Comparison of ENCODE assay signal across 9 mouse cellular contexts in genomic region chr11:34843517-34843916, GRCm38 (mm10). TPM values are rescaled to one million over a fixed set of nuclear protein-coding genes. Genes with fewer than 3 reads are reported as not detected.
DNase-seq lines count a peak whose midpoint lies in the region; ATAC-seq and TF ChIP-seq lines count a peak whose summit lies in the region.
"Had no signal": no experiment of that assay in that cellular context is flagged by ENCODE, and none has a peak within 500 bp of the region (broad histone marks: within the 10 kb centered on the region; RNA-seq: fewer than 3 reads in every experiment).

No protein-coding gene starts in this region.

- H3K9me3 ChIP-seq in embryonic facial prominence, embryonic 11.5 days (replicated peaks; ENCODE audit: control insufficient read depth, low read length), result no peaks in the 10 kb centered on the region
- no peaks in the 10 kb centered on the region for H3K9me3 ChIP-seq in embryonic facial prominence, embryonic 10.5 days
- H3K9me3 ChIP-seq in limb, embryonic 14.5 days (ENCODE audit: control insufficient read depth, low read length), result no peaks in the 10 kb centered on the region
- H3K9me3 ChIP-seq in limb, embryonic 10.5 days (replicated peaks), result no peaks in the 10 kb centered on the region
- H3K9me3 ChIP-seq: heart, embryonic 13.5 days had no signal

- no peak overlapping the region for H3K4me2 ChIP-seq in embryonic facial prominence, embryonic 11.5 days (ENCODE audit: low read depth, low read length)
- no peak overlapping the region for H3K4me2 ChIP-seq in limb, embryonic 14.5 days (replicated peaks; ENCODE audit: low read depth, low read length, severe bottlenecking)
- H3K4me2 ChIP-seq: heart, embryonic 13.5 days had no signal

- ATAC-seq in embryonic facial prominence, embryonic 11.5 days (replicated peaks; ENCODE audit: insufficient number of reproducible peaks, low FRiP score, low TSS enrichment, low read depth), result no peak
- ATAC-seq in limb, embryonic 14.5 days (ENCODE audit: low FRiP score, low read depth), result no peak; the same call in 1 of the 2 replicates

- no peaks in the 10 kb centered on the region for H3K36me3 ChIP-seq in embryonic facial prominence, embryonic 11.5 days (replicated peaks; ENCODE audit: control insufficient read depth, insufficient read depth, low read depth, low read length)
- H3K36me3 ChIP-seq in embryonic facial prominence, embryonic 10.5 days (replicated peaks), result no peaks in the 10 kb centered on the region
- no peaks in the 10 kb centered on the region for H3K36me3 ChIP-seq in limb, embryonic 14.5 days (ENCODE audit: control insufficient read depth, insufficient read depth, low read length)
- H3K36me3 ChIP-seq in limb, embryonic 10.5 days, result no peaks in the 10 kb centered on the region
- H3K36me3 ChIP-seq: heart, embryonic 13.5 days had no signal

- H3K4me1 ChIP-seq in embryonic facial prominence, embryonic 11.5 days (ENCODE audit: control insufficient read depth, insufficient read depth, low read length), result no peaks in the 10 kb centered on the region
- H3K4me1 ChIP-seq in embryonic facial prominence, embryonic 10.5 days, result peaks cover 6% of the 10 kb centered on the region; the same call in 1 of the 2 replicates
- H3K4me1 ChIP-seq in limb, embryonic 14.5 days (ENCODE audit: control insufficient read depth, insufficient read depth, low read length), result no peaks in the 10 kb centered on the region
- peaks cover 6% of the 10 kb centered on the region; the same call in 1 of the 2 replicates for H3K4me1 ChIP-seq in limb, embryonic 10.5 days

- 36% methylated on average over 5 of the region's 5 CpGs for WGBS in embryonic facial prominence, embryonic 11.5 days
- WGBS in embryonic facial prominence, embryonic 10.5 days, result 39% methylated on average over 5 of the region's 5 CpGs
- 40% methylated on average over 5 of the region's 5 CpGs for WGBS in limb, embryonic 14.5 days
- WGBS in limb, embryonic 10.5 days, result 29% methylated on average over 5 of the region's 5 CpGs

- no peak for TF ChIP-seq POLR2A in limb, embryonic 14.5 days (IDR thresholded peaks at IDR 0.05; ENCODE audit: borderline replicate concordance, extremely low read depth, insufficient read depth, insufficient read length)

- no peak overlapping the region for H3K27ac ChIP-seq in embryonic facial prominence, embryonic 11.5 days (replicated peaks; ENCODE audit: low read depth, low read length)
- no peak overlapping the region for H3K27ac ChIP-seq in embryonic facial prominence, embryonic 10.5 days (replicated peaks)
- no peak overlapping the region for H3K27ac ChIP-seq in limb, embryonic 14.5 days (replicated peaks; ENCODE audit: low read depth, low read length)
- H3K27ac ChIP-seq in limb, embryonic 10.5 days, result no peak overlapping the region
- H3K27ac ChIP-seq: heart, embryonic 13.5 days had no signal

- no peaks in the 10 kb centered on the region for H3K27me3 ChIP-seq in embryonic facial prominence, embryonic 11.5 days (ENCODE audit: control insufficient read depth, insufficient read depth, low read length)
- peaks cover 16% of the 10 kb centered on the region for H3K27me3 ChIP-seq in embryonic facial prominence, embryonic 10.5 days (replicated peaks; ENCODE audit: low read depth, poor library complexity, severe bottlenecking)
- no peaks in the 10 kb centered on the region for H3K27me3 ChIP-seq in limb, embryonic 14.5 days (ENCODE audit: control insufficient read depth, insufficient read depth, low read length)
- 0 out of 2 replicates have a peak, but pooled peaks cover 10% of the 10 kb centered on the region for H3K27me3 ChIP-seq in limb, embryonic 10.5 days (ENCODE audit: low read depth, poor library complexity, severe bottlenecking)

- peak; percentile 78 for DNase-seq in embryonic facial prominence, embryonic 11.5 days (ENCODE audit: low spot score)
- DNase-seq in embryonic facial prominence, embryonic 10.5 days (ENCODE audit: low spot score), result no peak
- peak; percentile 49 for DNase-seq in limb, embryonic 14.5 days (ENCODE audit: low spot score)
- no peak for DNase-seq in limb, embryonic 10.5 days (ENCODE audit: low spot score)
- peak; percentile 45 for DNase-seq in brain, embryonic 18.5 days (ENCODE audit: low read depth, low spot score)
- DNase-seq in naive thymus-derived CD4-positive, alpha-beta T cell, adult 2 months (ENCODE audit: low read depth), result peak; percentile 61
- no peak for DNase-seq in adrenal gland, adult 18-20 months (ENCODE audit: low spot score in 2 of 2)
- DNase-seq in thymus, postnatal 4 days, result no peak

- H3K9ac ChIP-seq in embryonic facial prominence, embryonic 11.5 days (replicated peaks; ENCODE audit: low read length), result no peak overlapping the region
- no peak overlapping the region for H3K9ac ChIP-seq in limb, embryonic 14.5 days (ENCODE audit: low read depth, low read length, severe bottlenecking)
- H3K9ac ChIP-seq: heart, embryonic 13.5 days had no signal

- H3K4me3 ChIP-seq in embryonic facial prominence, embryonic 11.5 days (ENCODE audit: low read depth, low read length), result no peak overlapping the region
- H3K4me3 ChIP-seq in embryonic facial prominence, embryonic 10.5 days, result no peak overlapping the region
- H3K4me3 ChIP-seq in limb, embryonic 14.5 days (replicated peaks; ENCODE audit: low read length), result no peak overlapping the region
- no peak overlapping the region for H3K4me3 ChIP-seq in limb, embryonic 10.5 days
- H3K4me3 ChIP-seq: heart, embryonic 13.5 days had no signal

RNA-seq across cellular contexts. Expression of gene Spdl1, which starts 10.1 kb away (rescaled TPM):
- polyA plus RNA-seq in embryonic facial prominence, embryonic 11.5 days (2014; fragmentation: Nextera tagmentation; extraction: Ambion mirVana), result 32.7 and 36.8 TPM in 2 replicates
- 32.2 and 33.3 TPM in 2 replicates for polyA plus RNA-seq in embryonic facial prominence, embryonic 10.5 days (2016; fragmentation: Nextera tagmentation; extraction: Ambion mirVana)
- polyA plus RNA-seq in limb, embryonic 14.5 days (2012; rRNA removed), result 9.9 and 16.1 TPM in 2 replicates
- 14.1 and 16.2 TPM in 2 replicates for polyA plus RNA-seq in limb, embryonic 14.5 days (2014; fragmentation: Nextera tagmentation; extraction: Ambion mirVana)
- polyA plus RNA-seq in limb, embryonic 10.5 days (2016; fragmentation: Nextera tagmentation; extraction: Ambion mirVana), result 33.5 and 33.9 TPM in 2 replicates
- total RNA-seq in adrenal gland, adult 18-20 months (2021), result under 1 TPM; 0.36 to 0.90 TPM

RNA-seq across cellular contexts. Expression of gene Dock2, which starts 59.8 kb away (rescaled TPM):
- polyA plus RNA-seq in embryonic facial prominence, embryonic 11.5 days (2014; fragmentation: Nextera tagmentation; extraction: Ambion mirVana), result 0.53 and 1.0 TPM in 2 replicates
- 0.59 TPM in 2 replicates for polyA plus RNA-seq in embryonic facial prominence, embryonic 10.5 days (2016; fragmentation: Nextera tagmentation; extraction: Ambion mirVana)
- 1.2 and 1.6 TPM in 2 replicates for polyA plus RNA-seq in limb, embryonic 14.5 days (2012; rRNA removed)
- 2.5 and 2.6 TPM in 2 replicates for polyA plus RNA-seq in limb, embryonic 14.5 days (2014; fragmentation: Nextera tagmentation; extraction: Ambion mirVana)
- 0.55 and 0.60 TPM in 2 replicates for polyA plus RNA-seq in limb, embryonic 10.5 days (2016; fragmentation: Nextera tagmentation; extraction: Ambion mirVana)
- total RNA-seq in adrenal gland, adult 18-20 months (2021), result 1 to 10 TPM; 2.9 to 5.9 TPM

Comparison
In these comparisons a context has a peak if more than half of its experiments do, and no peak if none do; other contexts are left out.
1. DNase-seq: peak in embryonic facial prominence, embryonic 11.5 days (single experiment), limb, embryonic 14.5 days (single experiment), brain, embryonic 18.5 days (single experiment) and naive thymus-derived CD4-positive, alpha-beta T cell, adult 2 months (single experiment); none in embryonic facial prominence, embryonic 10.5 days (single experiment), limb, embryonic 10.5 days (single experiment), adrenal gland, adult 18-20 months (0 of 2) and thymus, postnatal 4 days (single experiment).